Mouse (Mus musculus) ES-Bruce4 (cell line): ENCODE results near the gene Cdc26.

ENCODE experiments used
- CTCF ChIP-seq: IDR thresholded peaks from one replicate; pipeline ENCODE4 v1.8.1; 2011; ENCODE audit warnings: low read depth, low read length
- EP300 ChIP-seq: IDR thresholded peaks from 2 replicates; pipeline ENCODE4 v1.6.1; 2011; ENCODE audit warnings: low read depth, low read length; ENCODE audit not compliant: insufficient read depth
- POLR2A ChIP-seq: IDR thresholded peaks from one replicate; pipeline ENCODE4 v1.8.1; 2011; ENCODE audit warnings: low read length; ENCODE audit not compliant: insufficient read depth

DNA sequence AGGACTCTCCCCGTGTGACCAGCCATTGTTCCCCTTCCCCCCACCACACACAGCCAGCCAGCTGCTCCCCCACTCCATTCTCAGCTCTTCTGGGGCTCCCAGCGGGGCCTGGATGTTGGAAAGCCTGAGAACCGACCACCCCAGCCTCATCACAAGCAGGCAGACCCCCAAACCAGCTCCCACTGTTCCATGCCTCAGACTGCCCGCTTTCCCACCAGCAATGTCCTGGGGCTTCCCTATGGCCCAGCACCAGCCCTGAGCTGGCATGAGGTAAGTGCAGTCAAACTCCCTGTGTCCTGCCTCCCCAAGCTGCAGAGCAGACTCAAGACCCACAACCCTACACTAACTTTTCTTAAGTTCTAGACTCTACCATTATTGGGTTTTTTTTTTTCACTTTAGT is 2.3 kb downstream of the Cdc26 start:
- no peak for TF ChIP-seq POLR2A
- TF ChIP-seq CTCF = no peak
- no peak for TF ChIP-seq EP300
